Mouse (Mus musculus) G1E (cell line): Measurements from ENCODE around the gene Cbx7. TPM values are rescaled to one million over a fixed set of nuclear protein-coding genes. Genes with fewer than 3 reads are reported as not detected.

ENCODE experiments used
- ATAC-seq: 2 replicates; pipeline ENCODE4 v1.8.0; 2016; ENCODE audit warnings: mild to moderate bottlenecking; ENCODE audit not compliant: insufficient number of reproducible peaks, poor library complexity, low FRiP score, severe bottlenecking; ENCODE audit errors: extremely low read depth
- DNase-seq: peaks from one replicate; pipeline ENCODE4 v3.0.0; 2012; ENCODE audit warnings: low spot score
- H3K27me3 ChIP-seq: 2 replicates; pipeline ENCODE4 v1.6.1; 2012; ENCODE audit warnings: mild to moderate bottlenecking, low read length, inconsistent platforms; ENCODE audit not compliant: insufficient read depth
- H3K36me3 ChIP-seq: replicated peaks from 2 replicates; pipeline ENCODE3; 2012; ENCODE audit warnings: mild to moderate bottlenecking, inconsistent platforms
- H3K4me1 ChIP-seq: 2 replicates; pipeline ENCODE4 v1.6.1; 2012; ENCODE audit warnings: low read depth, low read length, inconsistent platforms, mixed read lengths; ENCODE audit not compliant: insufficient read depth
- H3K4me3 ChIP-seq: 2 replicates; pipeline ENCODE4 v1.5.1; 2012; ENCODE audit warnings: low read depth, mild to moderate bottlenecking, inconsistent platforms, low read length, moderate library complexity, mixed read lengths
- H3K9me3 ChIP-seq: replicated peaks from 2 replicates; pipeline ENCODE4 v1.6.1; 2012; ENCODE audit warnings: inconsistent platforms
- CTCF ChIP-seq: IDR thresholded peaks from 2 replicates; pipeline ENCODE4 v1.5.1; 2012; ENCODE audit warnings: low read depth, low read length, inconsistent platforms, mixed read lengths
- GATA1 ChIP-seq: IDR thresholded peaks from 2 replicates; pipeline ENCODE4 v1.6.1; 2012; ENCODE audit warnings: borderline replicate concordance, low read length, inconsistent platforms, mixed read lengths
- GATA2 ChIP-seq: IDR thresholded peaks from 2 replicates; pipeline ENCODE4 v1.6.1; 2012; ENCODE audit warnings: low read depth, low read length, inconsistent platforms, borderline replicate concordance
- POLR2AphosphoS5 ChIP-seq: IDR thresholded peaks from 2 replicates; pipeline ENCODE4 v1.6.1; 2012; ENCODE audit warnings: low read depth, low read length, inconsistent platforms; ENCODE audit not compliant: insufficient replicate concordance
- TAL1 ChIP-seq: conservative IDR thresholded peaks from 2 replicates; pipeline ENCODE4 v1.6.1; 2012; ENCODE audit warnings: low read depth, low read length, inconsistent platforms, mixed read lengths
- polyA plus RNA-seq: library from polyadenylated mRNA; stranded (reverse); fragments of >175 nt; gene quantifications from 2 replicates; pipeline ENCODE4 v1.2.3, GENCODE M21; 2012
- total RNA-seq, 2 experiments: library from RNA; stranded (forward) in 1 of 2; stranded (reverse) in 1 of 2; fragments of 200-1000 nt in 1 of 2; fragments of >200 nt in 1 of 2; fragmentation: Nextera tagmentation in 1 of 2; gene quantifications; 2 replicates each; pipeline ENCODE4 v1.2.3; 2014 to 2017

Gene Cbx7
- total and polyA plus RNA-seq, 3 experiments, result 2.7 to 9.5 (median 8.4) TPM

GRCm38 (mm10) chr15:80004644-80005340 is 33.9 kb upstream of the Cbx7 start:
- no peak for DNase-seq
- ATAC-seq, result no peak
- Histone ChIP-seq H3K9me3 (no peaks in the 10 kb centered on the region), H3K36me3 (no peaks in the 10 kb centered on the region), H3K4me3 (no peak overlapping the region), H3K27me3 (peaks cover 33% of the 10 kb centered on the region), H3K4me1 (peaks cover 4% of the 10 kb centered on the region)
- TF ChIP-seq TAL1 (no peak), CTCF (no peak), GATA1 (no peak), GATA2 (no peak), POLR2AphosphoS5 (no peak)

- no peaks in the 10 kb centered on the region for H3K36me3 ChIP-seq
- peaks cover 4% of the 10 kb centered on the region for H3K4me1 ChIP-seq
- DNase-seq (no peak), ATAC-seq (no peak)
- no peaks in the 10 kb centered on the region for H3K9me3 ChIP-seq
- no peak overlapping the region for H3K4me3 ChIP-seq
- H3K27me3 ChIP-seq, result peaks cover 33% of the 10 kb centered on the region
- TF ChIP-seq CTCF (no peak), TAL1 (no peak), POLR2AphosphoS5 (no peak), GATA2 (no peak), GATA1 (no peak)
These were observed 32.7 kb upstream of the Cbx7 start for GRCm38 (mm10) chr15:80003581-80003980.

- H3K9me3 ChIP-seq, result no peaks in the 10 kb centered on the region
- H3K4me1 ChIP-seq, result peaks cover 4% of the 10 kb centered on the region
- H3K27me3 ChIP-seq, result peaks cover 36% of the 10 kb centered on the region
- no peak for TF ChIP-seq POLR2AphosphoS5
- no peak for TF ChIP-seq CTCF
- TF ChIP-seq GATA1, result no peak
- TF ChIP-seq TAL1, result no peak
- no peak for TF ChIP-seq GATA2
- ATAC-seq (no peak), DNase-seq (no peak)
- H3K36me3 ChIP-seq, result no peaks in the 10 kb centered on the region
- no peak overlapping the region for H3K4me3 ChIP-seq
These were observed 30.7 kb upstream of the Cbx7 start for GRCm38 (mm10) chr15:80001601-80002000.

GRCm38 (mm10) chr15:80000694-80001093 is 29.8 kb upstream of the Cbx7 start:
- ATAC-seq, result no peak

GRCm38 (mm10) chr15:79997988-79998387 is 27.1 kb upstream of the Cbx7 start:
- Histone ChIP-seq H3K4me1 (peaks cover 4% of the 10 kb centered on the region), H3K9me3 (no peaks in the 10 kb centered on the region), H3K36me3 (no peaks in the 10 kb centered on the region), H3K4me3 (no peak overlapping the region), H3K27me3 (peaks cover 14% of the 10 kb centered on the region; the same call in 1 of the 2 replicates)
- ATAC-seq, result no peak
- no peak for DNase-seq
- no peak for TF ChIP-seq TAL1
- no peak for TF ChIP-seq CTCF
- no peak for TF ChIP-seq POLR2AphosphoS5
- TF ChIP-seq GATA2, result no peak
- no peak for TF ChIP-seq GATA1

More at GRCm38 (mm10) chr15:80000694-80001093, 29.8 kb upstream of the Cbx7 start:
- H3K36me3 ChIP-seq, result no peaks in the 10 kb centered on the region
- H3K27me3 ChIP-seq, result peaks cover 29% of the 10 kb centered on the region
- DNase-seq, result no peak
- no peak overlapping the region for H3K4me3 ChIP-seq
- TF ChIP-seq GATA2 (no peak), GATA1 (no peak), TAL1 (no peak), POLR2AphosphoS5 (no peak), CTCF (no peak)
- peaks cover 4% of the 10 kb centered on the region for H3K4me1 ChIP-seq
- H3K9me3 ChIP-seq, result no peaks in the 10 kb centered on the region

- Histone ChIP-seq H3K27me3 (peaks cover 17% of the 10 kb centered on the region; the same call in 1 of the 2 replicates), H3K4me1 (peaks cover 4% of the 10 kb centered on the region), H3K4me3 (no peak overlapping the region), H3K36me3 (no peaks in the 10 kb centered on the region), H3K9me3 (no peaks in the 10 kb centered on the region)
- TF ChIP-seq CTCF (no peak), GATA1 (no peak), POLR2AphosphoS5 (no peak), GATA2 (no peak), TAL1 (no peak)
- ATAC-seq (no peak), DNase-seq (no peak)
These were observed 25.9 kb upstream of the Cbx7 start for GRCm38 (mm10) chr15:79996781-79997180.
